Mouse (Mus musculus) C2C12 (cell line): ENCODE results near the gene Syne2. TPM values are rescaled to one million over a fixed set of nuclear protein-coding genes. Genes with fewer than 3 reads are reported as not detected.

Source experiments
- microRNA-seq: library from miRNA; unstranded; fragments of <30 nt; microRNA quantifications from one replicate; pipeline ENCODE4, GENCODE M21; 2019; ENCODE audit warnings: borderline microRNAs expressed
- polyA plus RNA-seq: library from polyadenylated mRNA; unstranded; fragments of >200 nt; fragmentation: generic; extraction: Trizol; gene quantifications from one replicate; pipeline ENCODE4 v1.2.1, GENCODE M21; 2012; ENCODE audit warnings: missing spikeins

Gene Syne2
- polyA plus RNA-seq, 1 experiment: 5.3 TPM

Small RNA genes lying within 50 kb of the gene (microRNA-seq; reads per million reads assigned to microRNA genes)
- gene Mir5101: 1.3 reads per million, percentile 29 among the genes with 10 or more reads in this experiment

Other genes starting within 250 kb of the Syne2 start
- 11.9 TPM for gene Ppp2r5e, start 221.9 kb upstream of the Syne2 start, polyA plus RNA-seq
- gene Wdr89, start 148.6 kb upstream of the Syne2 start, polyA plus RNA-seq: 9.8 TPM
- 9.2 TPM for gene Sgpp1, start 82.4 kb upstream of the Syne2 start, polyA plus RNA-seq